Mouse (Mus musculus) midbrain, embryonic 16.5 days (tissue): ENCODE measurements at regions not wholly inside any gene's neighbourhood (a gene's known extent, or its start where the extent isn't known, plus 50 kb on each side); places are given as distances from the start of the nearest gene placed in this dataset.
A peak's percentile ranks its signal among the peaks of the same experiment; 100 is the strongest.

Source experiments
- ATAC-seq: fragments of 200-750 bp; cut with Nextera tagmentation; 2 replicates; pipeline ENCODE4 v1.8.0; 2017; ENCODE audit warnings: moderate TSS enrichment
- H3K27ac ChIP-seq: fragments of 300-500 bp; sonication (generic); 2 replicates; pipeline ENCODE4 v1.5.1; 2014; ENCODE audit warnings: mild to moderate bottlenecking, low read length, mixed read lengths
- H3K27me3 ChIP-seq: fragments of 300-500 bp; sonication (generic); 2 replicates; pipeline ENCODE4 v1.6.1; 2014; ENCODE audit warnings: low read depth, low read length, mixed read lengths; ENCODE audit not compliant: control insufficient read depth, insufficient read depth
- H3K36me3 ChIP-seq: fragments of 300-500 bp; sonication (generic); 2 replicates; pipeline ENCODE4 v1.6.1; 2014; ENCODE audit warnings: mild to moderate bottlenecking, low read length, moderate library complexity, mixed read lengths; ENCODE audit not compliant: control insufficient read depth, insufficient read depth
- H3K4me1 ChIP-seq: fragments of 300-500 bp; sonication (generic); 2 replicates; pipeline ENCODE4 v1.6.1; 2014; ENCODE audit warnings: mild to moderate bottlenecking, low read length, mixed read lengths; ENCODE audit not compliant: control insufficient read depth, insufficient read depth
- H3K4me2 ChIP-seq: fragments of 300-500 bp; sonication (generic); 2 replicates; pipeline ENCODE4 v1.6.1; 2014; ENCODE audit warnings: mild to moderate bottlenecking, low read length, mixed read lengths
- H3K4me3 ChIP-seq: fragments of 300-500 bp; sonication (generic); 2 replicates; pipeline ENCODE4 v1.5.1; 2014; ENCODE audit warnings: low read depth, mild to moderate bottlenecking, low read length, moderate library complexity, mixed read lengths
- H3K9ac ChIP-seq: fragments of 300-500 bp; sonication (generic); 2 replicates; pipeline ENCODE4 v1.6.1; 2014; ENCODE audit warnings: low read depth, low read length, mixed read lengths
- H3K9me3 ChIP-seq: fragments of 300-500 bp; sonication (generic); replicated peaks from 2 replicates; pipeline ENCODE4 v1.6.1; 2014; ENCODE audit warnings: mild to moderate bottlenecking, low read length, mixed read lengths; ENCODE audit not compliant: control insufficient read depth, poor library complexity, severe bottlenecking
- WGBS: fragments of 180-500 bp; shearing (Covaris S2); extraction: QIAGEN DNeasy Blood & Tissue Kit; methylation state at CpG from one replicate; pipeline ENCODE4 v1.1.7; 2014; 5-methylcytosine and 5-hydroxymethylcytosine counted together

DNA sequence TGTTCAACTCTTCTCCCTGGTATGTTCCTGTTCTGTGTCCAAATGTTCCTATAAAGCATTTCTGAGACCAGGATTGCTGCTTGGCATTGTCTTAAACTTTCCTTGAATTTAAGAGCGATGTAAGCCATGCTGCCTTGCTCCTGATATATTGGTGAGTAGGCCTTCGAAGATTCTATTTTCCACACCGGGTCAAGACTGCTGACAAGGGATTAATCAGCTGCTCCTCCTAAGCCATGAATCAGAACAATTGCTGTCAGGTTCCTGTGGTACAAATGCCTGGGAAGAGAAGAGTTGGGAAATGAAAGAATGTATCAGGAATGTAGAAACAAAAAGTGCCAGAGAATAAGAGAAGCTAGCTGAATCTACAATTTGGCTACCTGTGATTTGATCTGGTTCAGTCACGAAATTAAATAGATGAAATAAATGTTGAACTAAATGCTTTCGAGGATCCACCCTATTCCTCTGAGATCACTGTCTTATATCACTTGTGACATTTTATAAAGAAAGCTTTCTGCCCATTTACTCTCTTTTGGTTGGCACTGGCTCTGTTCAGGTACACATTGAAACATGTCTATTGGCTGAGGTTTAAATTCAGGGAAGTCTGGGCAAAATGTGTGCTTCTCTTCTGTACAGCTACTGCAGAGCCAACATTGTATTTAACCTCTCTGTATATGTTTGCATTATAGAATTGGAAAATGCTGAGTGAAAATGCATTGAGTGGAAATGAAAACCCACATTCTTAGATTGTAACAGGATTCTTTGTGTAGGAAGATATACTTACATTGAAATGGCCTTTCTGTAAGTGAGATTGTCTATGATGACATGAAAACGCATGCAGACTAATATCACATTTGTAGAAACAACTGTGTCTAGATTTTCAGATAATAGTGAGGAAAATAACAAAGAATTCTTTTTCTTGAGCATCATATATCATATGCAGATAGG is 617.5 kb upstream of the Cypt12 start:
- Histone ChIP-seq H3K27ac (peak overlapping the region; percentile 88), H3K9ac (peak overlapping the region; percentile 23; the same call in 1 of the 2 replicates), H3K4me1 (peaks cover 30% of the 10 kb centered on the region), H3K4me2 (peak overlapping the region; percentile 22), H3K36me3 (no peaks in the 10 kb centered on the region), H3K27me3 (no peaks in the 10 kb centered on the region), H3K9me3 (no peaks in the 10 kb centered on the region), H3K4me3 (no peak overlapping the region)
- no peak for ATAC-seq
- WGBS = 35% methylated on average over 6 of the region's 6 CpGs

DNA sequence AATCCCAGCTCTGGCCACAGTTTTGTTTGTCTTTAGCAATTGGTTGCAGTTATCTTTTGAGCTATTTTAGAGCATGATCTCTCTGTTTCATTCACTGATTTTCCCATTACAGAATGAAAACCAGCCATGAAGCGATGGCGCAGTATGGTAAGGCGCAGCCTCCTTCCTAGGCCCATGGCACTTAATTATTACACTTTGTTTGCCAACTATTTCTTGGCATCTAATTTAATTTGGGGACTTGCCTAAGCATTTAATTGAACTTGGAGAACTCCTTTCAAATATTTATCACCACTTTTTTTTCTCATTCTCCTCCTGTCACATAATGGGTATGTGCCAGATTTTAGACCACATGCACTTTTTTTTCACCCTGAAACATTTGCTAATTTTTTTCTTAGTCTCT is 588.0 kb upstream of the Cypt12 start:
- no peak overlapping the region for H3K27ac ChIP-seq
- H3K4me3 ChIP-seq = no peak overlapping the region
- H3K36me3 ChIP-seq = no peaks in the 10 kb centered on the region
- WGBS = 90% methylated on average over 3 of the region's 3 CpGs
- ATAC-seq = no peak
- H3K9me3 ChIP-seq = no peaks in the 10 kb centered on the region
- H3K4me2 ChIP-seq = no peak overlapping the region
- no peaks in the 10 kb centered on the region for H3K4me1 ChIP-seq
- H3K27me3 ChIP-seq = no peaks in the 10 kb centered on the region
- H3K9ac ChIP-seq = no peak overlapping the region
